Mouse (Mus musculus): ENCODE measurements around the gene Map7. TPM values are rescaled to one million over a fixed set of nuclear protein-coding genes. Genes with fewer than 3 reads are reported as not detected.

Gene Map7
- polyA plus RNA-seq, 1 experiment, result 88.4 TPM

- WGBS, result 97% methylated on average over 1 of the region's 1 CpGs
- H3K27me3 ChIP-seq (ENCODE audit: control insufficient read depth, insufficient read depth, low read length), result no peaks in the 10 kb centered on the region
- DNase-seq, result no peak
- TF ChIP-seq CTCF (IDR thresholded peaks at IDR 0.05; ENCODE audit: borderline replicate concordance, insufficient read depth, low read depth, low read length), result no peak
- no peak for TF ChIP-seq POLR2A (IDR thresholded peaks at IDR 0.05; ENCODE audit: borderline replicate concordance, insufficient read depth, low read length)
- no peaks in the 10 kb centered on the region for H3K4me1 ChIP-seq (ENCODE audit: control insufficient read depth, insufficient read depth, low read length)
- no peak overlapping the region for H3K4me3 ChIP-seq (replicated peaks; ENCODE audit: insufficient read depth, low read depth, low read length)
- no peak overlapping the region for H3K27ac ChIP-seq (ENCODE audit: insufficient read depth, low read length)
Observed at GRCm38 (mm10) chr10:20136505-20136904, 11.8 kb upstream of the Map7 start.

GRCm38 (mm10) chr10:20141376-20141775, 6.9 kb upstream of the Map7 start:
- TF ChIP-seq CTCF (IDR thresholded peaks at IDR 0.05; ENCODE audit: borderline replicate concordance, insufficient read depth, low read depth, low read length) (no peak), POLR2A (IDR thresholded peaks at IDR 0.05; ENCODE audit: borderline replicate concordance, insufficient read depth, low read length) (no peak)
- no peaks in the 10 kb centered on the region for H3K4me1 ChIP-seq (ENCODE audit: control insufficient read depth, insufficient read depth, low read length)
- no peak for DNase-seq
- H3K4me3 ChIP-seq (replicated peaks; ENCODE audit: insufficient read depth, low read depth, low read length), result no peak overlapping the region
- 59% methylated on average over 17 of the region's 17 CpGs for WGBS
- no peak overlapping the region for H3K27ac ChIP-seq (ENCODE audit: insufficient read depth, low read length)
- H3K27me3 ChIP-seq (ENCODE audit: control insufficient read depth, insufficient read depth, low read length), result no peaks in the 10 kb centered on the region

GRCm38 (mm10) chr10:20148773-20149120, 476 bp downstream of the Map7 start:
- Histone ChIP-seq H3K27ac (ENCODE audit: insufficient read depth, low read length) (no peak overlapping the region), H3K4me3 (replicated peaks; ENCODE audit: insufficient read depth, low read depth, low read length) (peak overlapping the region; percentile 96), H3K4me1 (ENCODE audit: control insufficient read depth, insufficient read depth, low read length) (no peaks in the 10 kb centered on the region), H3K27me3 (ENCODE audit: control insufficient read depth, insufficient read depth, low read length) (no peaks in the 10 kb centered on the region)
- TF ChIP-seq CTCF (IDR thresholded peaks at IDR 0.05; ENCODE audit: borderline replicate concordance, insufficient read depth, low read depth, low read length) (peak; percentile 33; the same call in 1 of the 2 replicates), POLR2A (IDR thresholded peaks at IDR 0.05; ENCODE audit: borderline replicate concordance, insufficient read depth, low read length) (0 out of 2 replicates have a peak, but pooled peaks have one; percentile 17)
- DNase-seq, result peak; percentile 78
- 2% methylated on average over 58 of the region's 58 CpGs for WGBS

GRCm38 (mm10) chr10:20149121-20149834, 1.0 kb downstream of the Map7 start:
- 1% methylated on average over 74 of the region's 74 CpGs for WGBS
- peak overlapping the region; percentile 96 for H3K4me3 ChIP-seq (replicated peaks; ENCODE audit: insufficient read depth, low read depth, low read length)
- peak overlapping the region; percentile 30 for H3K27ac ChIP-seq (ENCODE audit: insufficient read depth, low read length)
- no peaks in the 10 kb centered on the region for H3K27me3 ChIP-seq (ENCODE audit: control insufficient read depth, insufficient read depth, low read length)
- peak; percentile 80 to 81 for DNase-seq
- TF ChIP-seq POLR2A (IDR thresholded peaks at IDR 0.05; ENCODE audit: borderline replicate concordance, insufficient read depth, low read length) (no peak), CTCF (IDR thresholded peaks at IDR 0.05; ENCODE audit: borderline replicate concordance, insufficient read depth, low read depth, low read length) (no peak)
- H3K4me1 ChIP-seq (ENCODE audit: control insufficient read depth, insufficient read depth, low read length), result no peaks in the 10 kb centered on the region

- DNase-seq, result no peak
- under 1% methylated on average over 13 of the region's 13 CpGs for WGBS
- TF ChIP-seq CTCF (IDR thresholded peaks at IDR 0.05; ENCODE audit: borderline replicate concordance, insufficient read depth, low read depth, low read length) (no peak), POLR2A (IDR thresholded peaks at IDR 0.05; ENCODE audit: borderline replicate concordance, insufficient read depth, low read length) (no peak)
- H3K27ac ChIP-seq (ENCODE audit: insufficient read depth, low read length), result peak overlapping the region; percentile 30; the same call in 1 of the 2 replicates
- peaks cover 2% of the 10 kb centered on the region; the same call in 1 of the 2 replicates for H3K4me1 ChIP-seq (ENCODE audit: control insufficient read depth, insufficient read depth, low read length)
- H3K4me3 ChIP-seq (replicated peaks; ENCODE audit: insufficient read depth, low read depth, low read length), result peak overlapping the region; percentile 96
- no peaks in the 10 kb centered on the region for H3K27me3 ChIP-seq (ENCODE audit: control insufficient read depth, insufficient read depth, low read length)
Observed at GRCm38 (mm10) chr10:20149835-20150355, 1.6 kb downstream of the Map7 start.

- 72% methylated on average over 1 of the region's 1 CpGs for WGBS
- DNase-seq, result no peak
- TF ChIP-seq CTCF (IDR thresholded peaks at IDR 0.05; ENCODE audit: borderline replicate concordance, insufficient read depth, low read depth, low read length), result peak; percentile 36; the same call in 1 of the 2 replicates
- no peak for TF ChIP-seq POLR2A (IDR thresholded peaks at IDR 0.05; ENCODE audit: borderline replicate concordance, insufficient read depth, low read length)
- Histone ChIP-seq H3K27me3 (ENCODE audit: control insufficient read depth, insufficient read depth, low read length) (no peaks in the 10 kb centered on the region), H3K4me3 (replicated peaks; ENCODE audit: insufficient read depth, low read depth, low read length) (no peak overlapping the region), H3K27ac (ENCODE audit: insufficient read depth, low read length) (no peak overlapping the region), H3K4me1 (ENCODE audit: control insufficient read depth, insufficient read depth, low read length) (peaks cover 8% of the 10 kb centered on the region; the same call in 1 of the 2 replicates)
Observed at GRCm38 (mm10) chr10:20152131-20152530, 3.9 kb downstream of the Map7 start.

GRCm38 (mm10) chr10:20153507-20153906, 5.2 kb downstream of the Map7 start:
- H3K27ac ChIP-seq (ENCODE audit: insufficient read depth, low read length), result no peak overlapping the region
- H3K27me3 ChIP-seq (ENCODE audit: control insufficient read depth, insufficient read depth, low read length), result no peaks in the 10 kb centered on the region
- 72% methylated on average over 2 of the region's 2 CpGs for WGBS
- no peak for DNase-seq
- TF ChIP-seq CTCF (IDR thresholded peaks at IDR 0.05; ENCODE audit: borderline replicate concordance, insufficient read depth, low read depth, low read length) (no peak), POLR2A (IDR thresholded peaks at IDR 0.05; ENCODE audit: borderline replicate concordance, insufficient read depth, low read length) (no peak)
- H3K4me3 ChIP-seq (replicated peaks; ENCODE audit: insufficient read depth, low read depth, low read length), result no peak overlapping the region
- peaks cover 11% of the 10 kb centered on the region; the same call in 1 of the 2 replicates for H3K4me1 ChIP-seq (ENCODE audit: control insufficient read depth, insufficient read depth, low read length)

GRCm38 (mm10) chr10:20155401-20155800, 7.1 kb downstream of the Map7 start:
- no peak overlapping the region for H3K4me3 ChIP-seq (replicated peaks; ENCODE audit: insufficient read depth, low read depth, low read length)
- no peaks in the 10 kb centered on the region for H3K27me3 ChIP-seq (ENCODE audit: control insufficient read depth, insufficient read depth, low read length)
- peak overlapping the region; percentile 73 for H3K27ac ChIP-seq (ENCODE audit: insufficient read depth, low read length)
- 32% methylated on average over 7 of the region's 7 CpGs for WGBS
- DNase-seq, result no peak
- peaks cover 20% of the 10 kb centered on the region; the same call in 1 of the 2 replicates for H3K4me1 ChIP-seq (ENCODE audit: control insufficient read depth, insufficient read depth, low read length)
- TF ChIP-seq CTCF (IDR thresholded peaks at IDR 0.05; ENCODE audit: borderline replicate concordance, insufficient read depth, low read depth, low read length), result no peak
- TF ChIP-seq POLR2A (IDR thresholded peaks at IDR 0.05; ENCODE audit: borderline replicate concordance, insufficient read depth, low read length), result no peak
